Mouse (Mus musculus): ENCODE measurements around the gene Palld.

DNA sequence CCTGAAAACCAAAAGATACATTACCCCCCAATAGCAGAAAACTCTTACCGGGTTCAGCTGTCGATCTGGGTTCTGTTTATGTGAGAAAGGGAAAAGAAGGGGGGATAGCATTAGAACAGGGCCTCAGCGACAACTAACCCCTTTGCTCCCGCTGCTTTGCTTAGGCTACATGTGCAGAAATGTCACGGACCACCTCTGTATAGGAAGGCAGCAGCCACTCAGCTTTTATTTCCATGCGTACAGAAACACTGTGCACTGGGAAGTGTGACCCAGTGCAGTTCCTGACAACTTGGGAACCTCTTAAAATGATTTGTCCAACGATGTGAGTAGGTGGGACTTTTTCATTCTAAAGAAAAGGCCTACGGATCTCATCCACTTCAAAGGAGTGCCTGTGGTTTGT is 200.4 kb downstream of the Palld start:
- TF ChIP-seq CTCF (IDR thresholded peaks at IDR 0.05; ENCODE audit: extremely low read depth, insufficient read length, insufficient replicate concordance, low read depth, low read length): no peak
- TF ChIP-seq POLR2A (IDR thresholded peaks at IDR 0.05; ENCODE audit: low read depth, low read length): no peak

Measured in small intestine, adult 2 months (tissue).